Mouse (Mus musculus) cerebellum, adult 9-11 months (tissue): ENCODE data around the gene Gm21961.
"Not testable (repeated sequence)": the region's sequence is repeated elsewhere in the genome, so short reads cannot be mapped to it uniquely, and the experiment has no call there.

ENCODE experiments used
- DNase-seq: peaks from one replicate; pipeline ENCODE4 v3.0.0; 2022

Gm21961 gene

DNA sequence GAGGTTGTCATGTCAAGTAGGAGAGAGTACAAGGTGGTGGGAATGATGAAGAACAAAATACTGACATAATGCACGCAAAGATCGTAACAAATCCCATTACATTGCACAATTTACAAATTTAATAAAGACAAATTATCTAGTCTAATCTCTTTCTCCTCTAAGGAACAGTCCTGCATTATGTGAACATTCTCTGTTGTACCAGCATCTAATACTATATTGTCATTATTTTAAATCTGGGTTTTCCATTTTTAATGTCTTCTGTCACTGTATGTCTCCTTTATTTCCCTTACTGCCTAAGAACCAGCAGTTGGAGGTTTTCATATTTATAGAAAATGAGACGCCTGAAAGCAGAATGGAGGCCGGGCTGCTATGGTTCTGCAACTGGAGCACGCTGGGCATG, at the start of gene Gm21961:
Gene Gm21961 (minus strand): TSS at position 101 of the 400 bp plus-strand sequence.
- no peak for DNase-seq

DNA sequence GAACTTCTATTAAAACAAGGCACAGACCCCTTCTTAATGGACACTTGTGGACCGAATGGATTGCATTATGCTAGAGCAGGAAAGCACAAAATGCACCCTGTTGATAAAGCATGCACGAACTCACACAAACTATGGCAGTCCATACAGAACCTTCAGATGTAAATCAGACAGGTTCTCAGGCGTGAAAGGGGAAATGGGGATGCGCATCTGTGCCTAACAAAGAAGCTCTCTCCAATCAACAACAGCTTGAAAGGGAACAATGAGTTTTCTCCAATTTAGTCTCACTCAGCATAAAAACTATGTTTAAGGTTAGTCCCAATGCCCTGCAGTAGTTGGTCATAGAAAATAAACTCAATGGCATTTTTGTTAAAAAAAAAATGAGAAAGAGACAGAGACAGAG, 27.3 kb upstream of the Gm21961 start:
- DNase-seq: no peak

DNA sequence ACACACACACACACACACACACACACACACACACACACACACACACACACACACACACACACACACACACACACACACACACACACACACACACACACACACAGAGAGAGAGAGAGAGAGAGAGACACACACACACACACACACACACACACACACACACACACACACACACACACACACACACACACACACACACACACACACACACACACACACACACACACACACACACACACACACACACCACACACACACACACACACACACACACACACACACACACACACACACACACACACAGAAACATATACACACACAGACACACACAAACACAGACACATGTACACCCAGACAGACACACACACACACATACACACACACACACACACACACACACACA, 24.5 kb upstream of the Gm21961 start:
- DNase-seq: not testable (repeated sequence)

DNA sequence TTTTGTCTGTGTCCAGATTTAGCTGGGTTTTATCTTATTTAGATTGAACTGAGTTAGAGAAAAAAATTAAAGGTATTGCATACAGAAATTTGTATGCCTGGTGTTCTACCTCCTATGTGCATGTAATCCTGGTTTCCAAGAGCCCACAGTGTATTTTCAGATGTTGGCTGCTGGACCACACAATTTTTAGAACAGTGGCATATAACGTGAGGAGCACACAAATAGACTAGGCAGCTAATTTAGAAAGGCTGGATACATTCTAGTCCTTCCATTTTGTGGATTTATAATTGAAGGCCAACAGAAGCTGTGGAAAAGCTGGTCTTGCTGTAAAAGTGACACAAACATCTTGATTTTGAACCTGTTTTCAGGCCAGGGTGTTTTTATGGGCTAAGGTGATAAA, 3.3 kb upstream of the Gm21961 start:
- DNase-seq: no peak

DNA sequence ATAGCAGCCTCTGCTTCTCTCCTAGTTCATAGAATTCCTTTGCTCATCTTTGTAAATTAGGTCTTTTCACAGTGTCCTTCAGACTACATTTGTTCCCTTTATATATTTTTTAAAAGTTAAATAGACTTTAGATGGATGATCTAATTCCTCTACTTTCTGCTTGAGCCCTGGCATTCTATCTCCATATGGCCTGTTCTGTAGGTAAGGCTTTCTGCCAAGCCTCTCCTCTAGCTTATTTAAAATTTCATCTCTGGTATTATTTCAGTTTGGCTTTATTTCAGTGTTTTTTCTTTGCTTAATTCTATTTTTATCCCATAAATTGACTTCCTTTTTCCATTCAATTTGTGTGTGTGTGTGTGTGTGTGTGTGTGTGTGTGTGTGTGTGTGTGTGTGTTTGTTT, 8.5 kb downstream of the Gm21961 start:
- no peak for DNase-seq

DNA sequence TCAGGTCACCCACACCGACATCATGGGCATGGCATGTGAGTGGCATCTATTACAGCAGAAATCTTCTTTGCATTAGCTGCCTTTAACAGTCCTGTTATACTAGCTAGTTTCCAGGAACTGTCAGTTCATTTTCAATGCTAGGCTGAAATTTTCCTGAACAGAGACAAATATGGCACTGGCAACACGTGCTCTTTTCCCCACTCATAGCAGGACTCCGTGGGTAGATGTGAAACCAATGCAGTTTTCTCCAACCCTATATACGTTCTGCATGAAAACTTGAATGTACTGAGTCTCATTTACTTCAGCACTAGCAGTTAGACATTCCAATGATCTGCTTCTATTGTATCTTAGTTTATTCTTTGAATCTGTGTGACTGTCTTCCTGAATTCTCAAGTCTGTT, 20.2 kb downstream of the Gm21961 start:
- no peak for DNase-seq

DNA sequence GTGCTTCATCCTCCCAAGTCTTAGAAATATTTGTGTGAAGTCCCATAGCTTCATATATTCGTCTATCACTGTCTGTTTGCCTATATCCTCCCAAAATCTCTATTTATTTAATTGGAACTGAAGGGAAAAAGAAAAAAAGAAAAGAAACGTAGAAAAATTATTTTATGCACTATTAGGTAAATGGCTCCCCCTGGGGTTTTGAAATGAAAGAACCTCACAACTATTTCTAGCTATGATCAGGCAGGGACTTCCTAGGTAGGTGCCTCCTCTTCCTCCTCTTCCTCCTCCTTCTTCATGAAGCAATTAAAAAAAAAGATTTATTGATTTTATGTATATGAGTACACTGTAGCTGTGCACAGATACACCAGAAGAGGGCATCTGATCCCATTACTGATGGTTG, 34.7 kb downstream of the Gm21961 start:
- DNase-seq: no peak

DNA sequence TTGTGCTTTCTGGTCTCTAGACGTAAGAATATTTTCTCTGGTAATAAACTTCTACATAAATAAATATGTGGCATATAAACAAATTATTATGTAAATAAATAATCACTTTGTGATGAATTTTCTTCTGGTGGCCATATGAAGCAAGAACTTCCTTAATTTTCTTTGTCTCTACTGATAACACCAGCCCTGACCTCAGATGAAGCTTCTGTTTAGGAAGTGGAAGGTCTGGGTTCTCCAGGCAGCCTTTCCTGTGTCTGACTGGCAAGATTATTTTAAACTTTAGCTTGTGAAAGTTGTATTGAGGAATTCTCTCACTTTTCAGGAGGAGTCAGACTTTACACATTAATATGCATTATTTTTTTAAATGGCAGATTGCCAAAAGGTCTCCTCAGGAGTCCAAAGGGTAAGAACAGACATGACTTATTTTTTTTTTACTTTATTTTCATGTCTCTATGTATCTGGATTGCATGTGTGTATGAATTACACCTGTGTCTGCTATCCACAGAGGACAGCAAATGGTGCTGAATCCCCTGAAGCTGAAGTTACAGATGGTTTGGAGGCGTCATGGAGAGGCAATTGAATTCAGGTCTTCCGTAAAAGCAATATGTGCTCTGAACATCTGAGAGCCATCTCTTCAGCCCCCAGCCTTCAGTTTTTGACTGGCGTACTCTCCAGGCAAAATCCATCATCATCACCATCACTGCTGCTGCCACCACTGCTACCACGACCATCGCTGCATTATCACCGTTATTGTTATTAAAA, 38.5 kb downstream of the Gm21961 start:
- DNase-seq: no peak
